Mouse (Mus musculus) stomach, embryonic 14.5 days (tissue): ENCODE measurements around the gene Fiz1. TPM values are rescaled to one million over a fixed set of nuclear protein-coding genes. Genes with fewer than 3 reads are reported as not detected.
A peak's percentile ranks its signal among the peaks of the same experiment; 100 is the strongest.

Experiments
- ATAC-seq: fragments of 200-750 bp; cut with Nextera tagmentation; 2 replicates; pipeline ENCODE4 v1.8.0; 2017; ENCODE audit warnings: low read depth, moderate TSS enrichment; ENCODE audit not compliant: insufficient number of reproducible peaks, insufficient read depth, low FRiP score
- H3K27ac ChIP-seq: fragments of 300-500 bp; sonication (generic); 2 replicates; pipeline ENCODE4 v1.5.1; 2014; ENCODE audit warnings: mild to moderate bottlenecking, low read length, moderate library complexity, mixed read lengths
- H3K27me3 ChIP-seq: fragments of 300-500 bp; sonication (generic); 2 replicates; pipeline ENCODE4 v1.6.1; 2014; ENCODE audit warnings: low read length, control low read depth, mixed read lengths; ENCODE audit not compliant: control insufficient read depth, insufficient read depth
- H3K36me3 ChIP-seq: fragments of 300-500 bp; sonication (generic); 2 replicates; pipeline ENCODE4 v1.6.1; 2014; ENCODE audit warnings: mild to moderate bottlenecking, control low read depth, low read length, moderate library complexity, mixed read lengths; ENCODE audit not compliant: control insufficient read depth, insufficient read depth
- H3K4me1 ChIP-seq: fragments of 300-500 bp; sonication (generic); 2 replicates; pipeline ENCODE4 v1.6.1; 2014; ENCODE audit warnings: low read length, control low read depth, mixed read lengths; ENCODE audit not compliant: control insufficient read depth, insufficient read depth
- H3K4me2 ChIP-seq: fragments of 300-500 bp; sonication (generic); replicated peaks from 2 replicates; pipeline ENCODE4 v1.6.1; 2014; ENCODE audit warnings: low read depth, low read length, control low read depth
- H3K4me3 ChIP-seq: fragments of 300-500 bp; sonication (generic); 2 replicates; pipeline ENCODE4 v1.5.1; 2014; ENCODE audit warnings: low read depth, low read length, control low read depth
- H3K9ac ChIP-seq: fragments of 300-500 bp; sonication (generic); replicated peaks from 2 replicates; pipeline ENCODE4 v1.6.1; 2014; ENCODE audit warnings: low read depth, mild to moderate bottlenecking, control low read depth, low read length, moderate library complexity, mixed read lengths
- H3K9me3 ChIP-seq: fragments of 300-500 bp; sonication (generic); 2 replicates; pipeline ENCODE4 v1.6.1; 2016; ENCODE audit warnings: low read depth, low read length, control low read depth; ENCODE audit not compliant: control insufficient read depth
- WGBS: fragments of 180-500 bp; shearing (Covaris S2); extraction: QIAGEN DNeasy Blood & Tissue Kit; methylation state at CpG from one replicate; pipeline ENCODE4 v1.1.7; 2014; 5-methylcytosine and 5-hydroxymethylcytosine counted together
- polyA plus RNA-seq: library from polyadenylated mRNA; unstranded; fragments of >200 nt; fragmentation: Nextera tagmentation; extraction: Ambion mirVana; gene quantifications from 2 replicates; pipeline ENCODE4 v1.2.1, GENCODE M21; 2014

Fiz1 gene
- polyA plus RNA-seq, 1 experiment from 2014 or later: 33.0 TPM

GRCm38 (mm10) chr7:5046112-5046511 is 31.6 kb upstream of the Fiz1 start:
- H3K27ac ChIP-seq: no peak overlapping the region
- H3K9me3 ChIP-seq: no peaks in the 10 kb centered on the region
- no peaks in the 10 kb centered on the region for H3K4me1 ChIP-seq
- no peak for ATAC-seq
- no peak overlapping the region for H3K4me3 ChIP-seq
- no peak overlapping the region for H3K4me2 ChIP-seq
- H3K36me3 ChIP-seq: no peaks in the 10 kb centered on the region
- WGBS: 75% methylated on average over 2 of the region's 2 CpGs
- H3K27me3 ChIP-seq: no peaks in the 10 kb centered on the region
- H3K9ac ChIP-seq: no peak overlapping the region

DNA sequence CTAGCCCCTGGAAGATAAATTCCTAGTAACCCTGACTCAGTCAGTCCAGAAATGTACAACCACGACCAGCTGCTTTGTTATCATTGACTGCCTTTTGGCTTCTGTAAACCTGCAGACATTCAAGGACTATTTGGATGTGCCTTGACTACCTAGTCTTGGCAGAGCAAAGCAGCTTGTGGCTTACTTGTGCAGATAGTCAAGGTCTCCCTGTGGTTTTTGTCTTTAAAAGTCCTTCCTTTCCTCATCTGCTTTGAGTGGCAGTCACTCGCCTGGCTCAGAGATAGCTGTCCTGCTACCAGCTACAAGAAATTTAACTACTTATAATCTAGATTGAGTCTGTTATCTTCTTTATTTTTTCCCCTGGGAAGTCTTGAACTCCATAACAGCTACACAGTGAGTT is 30.5 kb upstream of the Fiz1 start:
- Histone ChIP-seq H3K9ac (no peak overlapping the region), H3K36me3 (no peaks in the 10 kb centered on the region), H3K27ac (no peak overlapping the region), H3K27me3 (no peaks in the 10 kb centered on the region), H3K4me1 (no peaks in the 10 kb centered on the region), H3K4me3 (no peak overlapping the region), H3K4me2 (no peak overlapping the region), H3K9me3 (no peaks in the 10 kb centered on the region)
- no peak for ATAC-seq
- WGBS: 77% methylated on average over 2 of the region's 2 CpGs

DNA sequence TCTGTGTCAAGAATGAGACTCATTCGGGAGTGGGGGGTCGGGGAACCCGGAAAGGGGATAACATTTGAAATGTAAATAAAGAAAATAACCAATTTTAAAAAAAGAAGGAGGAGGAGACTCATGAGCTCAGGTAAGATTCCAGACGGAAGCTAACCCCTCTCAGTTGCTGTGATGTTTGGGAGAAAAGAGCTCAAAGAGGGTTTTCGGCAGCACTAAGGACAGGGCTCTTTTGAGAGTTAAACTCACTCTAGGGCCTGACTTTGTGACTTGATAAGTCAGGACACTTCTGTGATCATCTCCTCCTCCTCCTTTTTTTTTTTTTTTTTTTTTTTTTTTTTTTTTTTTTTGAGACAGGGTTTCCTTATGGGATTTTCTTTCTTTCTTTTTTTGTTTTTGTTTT is 24.4 kb upstream of the Fiz1 start:
- WGBS: 29% methylated on average over 5 of the region's 5 CpGs
- H3K36me3 ChIP-seq: peaks cover 15% of the 10 kb centered on the region; the same call in 1 of the 2 replicates
- no peak for ATAC-seq
- H3K4me2 ChIP-seq: peak overlapping the region; percentile 44
- peak overlapping the region; percentile 95; the same call in 1 of the 2 replicates for H3K27ac ChIP-seq
- no peaks in the 10 kb centered on the region; the same call in 1 of the 2 replicates for H3K9me3 ChIP-seq
- no peaks in the 10 kb centered on the region for H3K27me3 ChIP-seq
- H3K9ac ChIP-seq: peak overlapping the region; percentile 63; the same call in 1 of the 2 replicates
- H3K4me1 ChIP-seq: no peaks in the 10 kb centered on the region
- peak overlapping the region; percentile 57 for H3K4me3 ChIP-seq

DNA sequence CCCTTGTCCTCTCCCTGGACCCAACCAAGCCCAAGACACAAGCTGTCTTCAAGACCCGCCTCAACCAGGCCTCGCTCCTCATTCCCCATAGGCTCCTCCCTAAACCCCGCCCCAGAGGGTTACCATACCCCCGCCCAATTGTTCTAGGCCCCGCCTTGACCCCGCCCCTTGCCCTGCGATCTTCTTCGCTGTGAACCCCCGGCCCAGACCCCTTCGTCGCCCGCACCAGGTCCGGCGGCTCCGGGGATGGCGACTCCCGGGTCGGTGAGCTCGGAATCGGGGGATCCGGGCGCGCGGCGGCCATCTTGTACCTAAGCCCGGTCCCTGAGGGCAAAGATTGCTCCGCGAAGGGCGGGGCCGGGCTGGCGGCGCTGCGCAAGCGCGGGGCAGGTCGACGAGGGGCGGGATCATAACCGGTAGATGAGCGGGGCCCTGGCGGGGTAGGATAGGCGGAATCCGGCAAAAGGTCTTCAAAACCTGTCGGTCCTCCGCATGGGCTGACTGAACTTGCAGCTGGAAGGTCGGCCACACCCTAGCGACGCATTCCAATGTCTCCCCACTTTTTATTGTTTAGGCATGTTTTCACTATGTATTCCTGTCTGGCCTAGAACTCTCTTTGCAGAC is 23.7 kb upstream of the Fiz1 start, which contains the start of gene Zfp784:
Gene Zfp784 (minus strand): TSS at position 338 of the 624 bp plus-strand sequence.
- H3K36me3 ChIP-seq: peaks cover 21% of the 10 kb centered on the region
- under 1% methylated on average over 48 of the region's 48 CpGs for WGBS
- H3K27me3 ChIP-seq: no peaks in the 10 kb centered on the region
- H3K4me2 ChIP-seq: peak within 1 kb of the TSS; percentile 44
- H3K9ac ChIP-seq: peak within 1 kb of the TSS; percentile 63
- peak within 1 kb of the TSS; percentile 57 for H3K4me3 ChIP-seq
- H3K27ac ChIP-seq: peak within 1 kb of the TSS; percentile 95
- no peaks in the 10 kb centered on the region; the same call in 1 of the 2 replicates for H3K9me3 ChIP-seq
- ATAC-seq: peak; percentile 96
- H3K4me1 ChIP-seq: no peaks in the 10 kb centered on the region

DNA sequence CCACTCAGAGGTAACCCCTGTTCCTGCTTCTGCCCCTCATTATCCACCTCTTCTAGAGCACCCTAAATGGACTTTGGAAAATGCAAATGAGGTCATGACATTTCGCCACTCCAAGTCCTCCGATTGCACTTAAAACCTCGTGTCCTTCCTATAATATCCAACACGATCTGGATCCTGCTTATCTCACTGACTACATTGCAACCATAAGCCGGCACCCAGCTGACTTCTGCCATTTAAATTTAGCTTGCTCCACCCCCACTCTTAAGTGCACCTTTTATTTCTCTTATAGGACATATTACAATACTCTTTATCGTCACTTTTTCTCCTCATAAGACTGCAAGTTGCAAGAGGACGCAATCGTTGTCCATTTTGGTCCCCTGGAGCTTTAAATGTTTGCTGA is 23.0 kb upstream of the Fiz1 start:
- H3K27me3 ChIP-seq: no peaks in the 10 kb centered on the region
- no peak overlapping the region for H3K9ac ChIP-seq
- H3K4me1 ChIP-seq: no peaks in the 10 kb centered on the region
- WGBS: 87% methylated on average over 8 of the region's 8 CpGs
- peaks cover 28% of the 10 kb centered on the region for H3K36me3 ChIP-seq
- peak overlapping the region; percentile 57 for H3K4me3 ChIP-seq
- no peak for ATAC-seq
- H3K9me3 ChIP-seq: peaks cover 1% of the 10 kb centered on the region; the same call in 1 of the 2 replicates
- peak overlapping the region; percentile 95 for H3K27ac ChIP-seq
- H3K4me2 ChIP-seq: peak overlapping the region; percentile 44

- H3K4me3 ChIP-seq: no peak overlapping the region
- WGBS: 92% methylated on average over 7 of the region's 7 CpGs
- peaks cover 33% of the 10 kb centered on the region for H3K36me3 ChIP-seq
- no peak overlapping the region for H3K4me2 ChIP-seq
- no peak overlapping the region for H3K27ac ChIP-seq
- H3K4me1 ChIP-seq: no peaks in the 10 kb centered on the region
- no peak for ATAC-seq
- peaks cover 6% of the 10 kb centered on the region; the same call in 1 of the 2 replicates for H3K9me3 ChIP-seq
- no peak overlapping the region for H3K9ac ChIP-seq
- no peaks in the 10 kb centered on the region for H3K27me3 ChIP-seq
Measured at GRCm38 (mm10) chr7:5037026-5037425, 22.5 kb upstream of the Fiz1 start.

DNA sequence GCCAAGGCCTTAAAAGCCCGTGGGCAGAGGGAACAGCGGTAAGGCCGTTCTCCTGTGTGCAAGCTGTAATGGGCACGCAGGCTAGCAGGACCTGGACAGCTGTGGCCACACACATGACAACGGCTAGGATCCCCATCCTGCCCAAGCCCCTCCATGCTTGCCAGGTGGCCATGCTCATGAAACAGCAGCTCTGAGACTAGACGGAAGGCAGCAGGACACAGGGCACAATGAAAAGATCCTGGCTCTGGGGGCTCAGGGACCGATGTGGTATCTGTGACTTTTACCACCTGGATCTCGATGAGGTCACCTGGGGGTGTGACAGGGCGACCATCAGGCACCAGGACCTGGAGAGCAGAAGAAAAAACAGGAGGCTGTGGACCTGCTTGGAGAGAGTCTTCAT is 21.6 kb upstream of the Fiz1 start:
- no peaks in the 10 kb centered on the region for H3K27me3 ChIP-seq
- no peak for ATAC-seq
- peaks cover 15% of the 10 kb centered on the region for H3K9me3 ChIP-seq
- no peak overlapping the region for H3K9ac ChIP-seq
- H3K36me3 ChIP-seq: peaks cover 41% of the 10 kb centered on the region
- H3K4me1 ChIP-seq: no peaks in the 10 kb centered on the region
- 91% methylated on average over 9 of the region's 9 CpGs for WGBS
- H3K4me2 ChIP-seq: no peak overlapping the region
- no peak overlapping the region for H3K27ac ChIP-seq
- no peak overlapping the region for H3K4me3 ChIP-seq

DNA sequence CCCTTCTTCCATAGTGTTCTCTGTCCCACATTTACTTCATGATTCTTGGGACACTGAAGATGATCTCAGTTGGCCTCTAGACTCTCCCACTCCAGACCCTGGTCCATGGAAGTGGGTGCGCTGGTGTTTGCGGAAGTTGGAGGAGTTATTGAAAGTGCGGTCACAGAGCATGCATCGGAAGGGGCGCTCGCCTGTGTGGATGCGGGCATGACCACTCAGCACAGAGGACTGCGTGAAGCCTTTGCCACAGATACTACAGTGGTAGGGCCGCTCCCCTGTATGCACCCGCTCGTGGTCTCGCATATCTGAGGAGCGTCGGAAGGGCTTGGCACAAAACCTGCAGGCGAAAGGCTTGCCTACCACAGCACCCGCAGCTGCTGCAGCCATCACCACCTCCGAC is 21.1 kb upstream of the Fiz1 start:
- Histone ChIP-seq H3K36me3 (peaks cover 47% of the 10 kb centered on the region), H3K4me3 (no peak overlapping the region), H3K9ac (no peak overlapping the region), H3K27ac (no peak overlapping the region), H3K27me3 (no peaks in the 10 kb centered on the region), H3K4me1 (no peaks in the 10 kb centered on the region), H3K9me3 (peaks cover 20% of the 10 kb centered on the region), H3K4me2 (no peak overlapping the region)
- no peak for ATAC-seq
- 95% methylated on average over 17 of the region's 17 CpGs for WGBS

GRCm38 (mm10) chr7:5033818-5034217 is 19.3 kb upstream of the Fiz1 start, which contains the start of gene 4632433K11Rik:
Gene 4632433K11Rik, plus strand, starts transcription at chr7:5034118.
- WGBS: 86% methylated on average over 3 of the region's 3 CpGs
- H3K4me3 ChIP-seq: no peak within 1 kb of the TSS
- no peak within 1 kb of the TSS for H3K27ac ChIP-seq
- peaks cover 65% of the 10 kb centered on the region for H3K36me3 ChIP-seq
- ATAC-seq: no peak
- H3K9ac ChIP-seq: no peak within 1 kb of the TSS
- peaks cover 38% of the 10 kb centered on the region for H3K9me3 ChIP-seq
- no peaks in the 10 kb centered on the region for H3K27me3 ChIP-seq
- H3K4me2 ChIP-seq: no peak within 1 kb of the TSS
- H3K4me1 ChIP-seq: no peaks in the 10 kb centered on the region
